Mouse (Mus musculus): ENCODE measurements around the gene Pik3r2.
"Not testable (repeated sequence)": the region's sequence is repeated elsewhere in the genome, so short reads cannot be mapped to it uniquely, and the experiment has no call there.

Gene Pik3r2

DNA sequence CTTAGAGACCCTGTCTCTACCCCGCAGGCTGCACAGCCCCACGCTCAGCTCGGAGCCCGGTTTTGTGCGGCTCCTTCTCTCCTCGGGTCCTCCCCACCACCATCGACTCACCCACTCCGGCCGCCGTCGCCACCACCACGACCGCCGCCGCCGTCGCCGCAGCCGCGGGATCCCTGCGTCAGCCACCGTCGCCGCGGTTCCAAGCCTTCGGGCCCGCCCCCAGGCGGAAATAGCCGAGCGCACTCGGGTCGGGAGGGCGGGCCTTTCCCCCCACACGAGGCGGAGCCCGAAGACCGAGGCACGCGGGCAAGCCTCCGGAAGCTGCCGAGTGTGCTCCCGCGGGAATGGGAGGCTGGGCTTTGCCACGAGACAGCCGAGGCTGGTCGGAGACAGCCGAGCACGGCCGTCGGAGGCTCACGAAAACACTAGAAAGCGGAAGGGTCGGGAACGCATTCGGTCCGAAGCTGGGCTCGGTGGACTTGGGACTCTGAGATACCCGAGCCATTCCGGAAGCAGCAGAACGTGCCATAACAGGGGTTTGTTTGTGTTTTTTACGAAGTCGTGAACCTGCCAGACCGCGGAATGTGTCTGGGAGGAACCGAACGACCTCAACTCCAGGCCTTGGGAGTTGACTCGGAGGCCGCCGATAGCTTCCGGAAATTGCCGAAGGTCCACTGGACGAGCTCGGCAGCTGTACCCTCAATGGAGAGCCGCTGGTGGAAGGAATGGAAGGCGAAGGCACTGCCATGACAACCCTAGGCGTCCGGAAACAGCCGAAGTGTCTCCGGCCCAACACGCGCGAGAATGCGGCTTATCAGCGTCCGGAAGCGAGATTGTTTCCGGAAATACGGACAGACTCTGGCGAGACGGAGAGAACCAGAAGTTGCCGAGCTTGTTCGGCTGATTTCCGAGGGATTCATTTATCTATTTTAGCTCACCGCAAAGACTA lies at the start of gene Pik3r2:
TSS of gene Pik3r2 (minus strand) at position 218 of the 949 bp plus-strand sequence.
- in situ Hi-C loops (cut with MboI, MseI): loop anchor here (10.0 kb wide), 1 partner anchor 58 kb away; the partner anchor contains the start of gene Arrdc2

DNA sequence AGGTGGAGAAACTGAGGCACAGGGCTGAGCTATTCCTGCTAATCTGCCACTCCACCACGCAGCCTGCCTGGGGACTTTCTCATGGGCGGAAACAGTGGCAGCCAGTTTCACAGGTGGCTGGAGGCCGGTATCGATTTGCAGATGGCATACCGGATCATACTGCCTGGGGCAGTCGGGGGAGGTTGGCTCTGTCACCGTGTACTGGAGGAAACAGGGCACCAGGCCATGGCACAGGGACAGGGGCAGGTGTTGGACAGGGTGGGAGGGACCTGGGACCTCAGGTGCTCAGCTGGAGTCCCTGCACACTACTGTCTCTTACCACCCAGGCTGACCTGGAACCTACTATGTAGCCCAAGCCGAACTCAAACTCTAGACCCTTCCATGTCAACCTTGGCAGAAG lies 49.3 kb upstream of the Pik3r2 start:
- in situ Hi-C loops (cut with MboI, MseI): no loop called here

GRCm38 (mm10) chr8:70823802-70824201 lies 47.3 kb upstream of the Pik3r2 start:
- in situ Hi-C loops (cut with MboI, MseI): no loop called here

DNA sequence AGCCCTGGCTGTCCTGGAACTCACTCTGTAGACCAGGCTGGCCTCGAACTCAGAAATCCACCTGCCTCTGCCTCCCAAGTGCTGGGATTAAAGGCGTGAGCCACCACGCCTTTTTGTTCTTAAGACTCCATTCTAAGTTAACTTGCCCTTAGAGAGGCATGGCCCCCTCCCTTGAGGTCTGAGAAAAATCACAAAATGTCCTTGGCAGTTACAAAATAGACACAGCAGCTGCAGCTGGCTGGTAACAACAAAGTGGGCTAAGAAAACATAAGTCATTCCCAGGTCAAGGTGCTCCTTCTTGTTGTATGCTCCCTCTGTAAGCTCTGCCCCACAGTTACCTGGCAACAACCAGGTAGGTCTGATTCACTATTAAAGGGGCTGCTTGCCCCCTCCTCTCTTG lies 46.1 kb upstream of the Pik3r2 start:
- in situ Hi-C loops (cut with MboI, MseI): not testable (repeated sequence)

DNA sequence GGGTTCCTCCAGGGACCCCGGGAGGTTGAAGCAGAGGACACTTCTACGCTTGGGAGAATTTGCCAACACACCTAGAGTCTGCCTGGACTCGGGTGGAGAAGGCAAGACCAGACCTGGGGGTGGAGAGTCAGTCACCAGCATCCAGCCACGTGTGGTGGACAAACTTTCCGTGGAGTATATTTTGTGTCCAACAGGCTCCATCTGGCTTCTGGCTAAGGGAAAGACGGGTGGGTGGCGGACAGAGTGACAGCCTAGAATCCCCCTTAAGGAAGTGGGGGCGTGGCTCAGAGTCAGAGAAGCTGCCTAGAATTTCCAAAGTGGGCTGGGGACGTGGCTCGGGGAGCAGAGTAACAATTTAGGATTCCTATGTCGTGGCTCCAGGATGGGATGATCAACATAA lies 45.5 kb upstream of the Pik3r2 start:
- in situ Hi-C loops (cut with MboI, MseI): no loop called here

DNA sequence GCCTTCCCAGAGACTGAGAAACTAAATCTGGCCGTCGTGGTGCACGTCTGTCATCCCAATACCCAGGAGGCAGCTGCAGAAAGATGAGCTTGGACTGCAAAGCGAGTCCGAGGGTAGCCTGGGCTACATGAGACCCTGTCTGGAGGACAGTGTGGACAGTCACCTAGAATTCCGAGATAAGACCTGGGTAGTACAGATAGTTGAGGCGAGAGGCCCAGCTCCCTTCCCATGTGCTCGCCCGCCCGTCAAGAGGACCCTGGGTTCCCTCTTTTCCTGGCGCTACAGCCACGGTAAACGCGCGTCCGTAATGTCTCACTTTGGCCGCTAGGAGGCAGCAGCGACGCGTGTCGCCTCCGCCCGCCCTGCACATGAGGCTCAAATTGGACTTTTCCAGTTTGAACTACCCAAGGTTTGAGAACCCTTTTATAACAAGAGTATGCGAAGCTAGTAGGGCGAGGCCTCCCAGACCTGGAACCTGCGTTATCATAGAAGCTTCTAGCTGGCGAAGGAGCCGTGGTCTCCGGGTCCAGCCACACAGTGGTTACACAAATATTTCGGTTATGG lies 45.0 kb upstream of the Pik3r2 start:
- in situ Hi-C loops (cut with MboI, MseI): no loop called here

- in situ Hi-C loops (cut with MboI, MseI): no loop called here
These were observed 43.8 kb upstream of the Pik3r2 start for GRCm38 (mm10) chr8:70820101-70820935.

- in situ Hi-C loops (cut with MboI, MseI): no loop called here
These were observed 40.2 kb upstream of the Pik3r2 start for GRCm38 (mm10) chr8:70816679-70817078.

DNA sequence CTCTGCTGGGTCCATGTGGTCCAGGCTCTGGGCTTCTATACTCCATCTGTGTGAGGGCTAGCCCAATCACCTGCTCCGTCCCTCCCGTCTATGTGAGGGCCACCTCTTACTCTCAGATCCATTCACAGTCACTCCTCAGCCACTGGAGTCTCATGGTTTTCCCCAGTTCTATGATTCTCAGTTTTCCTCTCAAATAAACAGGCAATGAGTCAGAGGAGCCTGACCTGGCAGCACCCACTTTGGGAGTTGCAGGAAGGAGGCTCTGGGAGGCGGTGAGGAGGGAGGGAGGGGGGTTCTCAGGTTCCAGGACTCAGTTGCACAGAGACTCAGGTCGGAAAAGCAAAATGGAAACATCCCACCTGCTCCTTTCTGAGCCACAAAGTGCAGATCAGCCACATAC lies 36.4 kb upstream of the Pik3r2 start:
- in situ Hi-C loops (cut with MboI, MseI): loop anchor here (5.0 kb wide), 1 partner anchor 49 kb away; the partner anchor contains the start of gene Kcnn1

DNA sequence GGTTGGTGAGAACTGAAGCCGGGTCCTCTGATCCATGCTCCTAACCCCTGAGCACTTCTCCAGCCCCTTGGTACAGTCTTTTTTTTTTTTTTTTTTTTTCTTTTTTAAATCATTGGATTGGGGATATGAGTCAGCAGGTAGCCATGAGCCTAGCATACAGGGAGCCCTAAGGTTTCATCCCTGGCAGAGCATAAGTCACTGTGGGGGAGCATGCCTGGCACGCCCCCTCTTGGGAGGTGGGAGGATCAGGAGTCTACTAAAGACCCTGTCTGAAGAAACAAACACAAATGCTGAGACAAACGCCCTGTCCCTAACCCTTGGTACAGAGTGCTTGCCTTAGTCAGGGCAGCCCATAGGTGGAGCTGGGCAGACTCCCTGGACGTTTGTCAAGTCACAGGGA lies 35.5 kb upstream of the Pik3r2 start:
- in situ Hi-C loops (cut with MboI, MseI): loop anchor here (5.0 kb wide), 1 partner anchor 50 kb away; the partner anchor contains the start of gene Kcnn1

DNA sequence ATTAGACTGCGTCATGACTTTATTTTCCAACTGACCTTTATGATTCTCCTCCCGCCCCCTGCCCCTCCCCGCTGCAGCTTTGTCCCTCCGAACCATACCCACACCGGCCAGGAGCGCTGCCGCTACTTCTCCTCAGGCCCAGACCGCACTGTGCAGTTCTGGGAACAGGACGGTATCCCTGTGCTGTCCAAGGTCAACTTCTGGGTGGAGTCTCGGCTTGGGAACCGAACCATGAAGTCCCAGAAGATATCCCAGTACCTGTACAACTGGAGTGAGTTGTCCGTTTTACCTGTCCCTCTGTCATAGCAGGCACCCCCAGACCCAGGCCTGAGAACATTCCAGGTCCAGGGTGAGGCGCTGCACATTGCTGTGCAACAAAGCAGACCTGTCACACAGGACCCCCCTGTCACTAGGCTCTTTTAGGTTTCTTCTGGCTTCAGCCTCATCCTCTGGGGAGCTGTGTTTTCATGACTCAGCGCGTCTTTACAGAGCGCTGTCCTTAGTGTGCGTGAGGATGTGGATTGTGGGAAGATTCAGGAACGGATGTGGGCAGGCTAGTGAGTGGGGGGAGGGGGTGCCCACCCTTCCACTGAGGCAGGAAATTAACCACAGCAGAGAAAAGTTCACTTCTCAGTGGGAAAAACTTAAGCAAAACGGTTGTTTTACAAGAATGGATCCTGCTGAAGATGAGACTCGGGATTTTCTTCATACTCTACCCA lies 34.6 kb upstream of the Pik3r2 start:
- in situ Hi-C loops (cut with MboI, MseI): loop anchor here (5.0 kb wide), 1 partner anchor 51 kb away; the partner anchor contains the start of gene Kcnn1

- in situ Hi-C loops (cut with MboI, MseI): no loop called here
These were observed 32.6 kb upstream of the Pik3r2 start for GRCm38 (mm10) chr8:70808955-70809701.

DNA sequence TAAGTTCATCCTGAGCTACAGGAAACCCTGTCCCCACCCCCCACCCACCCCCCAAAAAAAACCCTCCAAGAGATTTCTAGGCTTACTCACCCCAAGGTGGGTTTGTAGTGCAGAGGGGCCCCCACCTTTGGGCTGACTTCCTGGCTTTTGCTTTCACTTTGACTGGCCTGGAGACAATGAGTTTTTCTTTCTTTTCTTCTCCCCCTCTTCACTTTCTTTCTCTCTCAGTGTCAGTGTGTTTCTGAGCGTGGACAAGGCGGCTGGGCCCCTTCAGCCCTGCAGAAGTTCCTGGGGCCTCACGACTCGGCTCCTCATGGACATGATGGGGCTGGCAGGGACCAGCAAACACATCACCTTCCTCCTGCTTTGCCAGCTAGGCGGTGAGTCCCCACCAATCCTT lies 31.7 kb upstream of the Pik3r2 start, which contains the start of gene Il12rb1:
TSS of gene Il12rb1 (plus strand) at position 211 of the 400 bp plus-strand sequence.
- in situ Hi-C loops (cut with MboI, MseI): no loop called here

DNA sequence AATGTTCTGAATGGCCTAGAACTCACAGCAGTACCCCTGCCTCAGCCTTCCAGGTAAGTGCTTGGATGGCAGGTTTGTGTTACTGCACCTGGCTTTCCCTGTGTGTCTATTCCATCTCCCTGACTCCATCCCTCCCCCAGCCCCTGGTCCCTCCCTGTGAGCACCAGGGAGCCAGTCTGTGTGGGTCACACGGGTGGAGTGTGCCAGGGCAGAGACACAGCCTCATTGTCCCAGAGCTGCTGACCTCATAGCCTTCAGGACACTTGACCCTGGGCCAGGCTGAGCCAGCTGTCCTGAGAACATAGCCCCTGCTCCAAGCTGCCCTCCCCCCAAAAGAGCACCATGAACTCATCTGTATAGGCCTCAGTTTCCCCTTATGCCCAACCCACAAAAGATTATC lies 30.8 kb upstream of the Pik3r2 start:
- in situ Hi-C loops (cut with MboI, MseI): no loop called here

DNA sequence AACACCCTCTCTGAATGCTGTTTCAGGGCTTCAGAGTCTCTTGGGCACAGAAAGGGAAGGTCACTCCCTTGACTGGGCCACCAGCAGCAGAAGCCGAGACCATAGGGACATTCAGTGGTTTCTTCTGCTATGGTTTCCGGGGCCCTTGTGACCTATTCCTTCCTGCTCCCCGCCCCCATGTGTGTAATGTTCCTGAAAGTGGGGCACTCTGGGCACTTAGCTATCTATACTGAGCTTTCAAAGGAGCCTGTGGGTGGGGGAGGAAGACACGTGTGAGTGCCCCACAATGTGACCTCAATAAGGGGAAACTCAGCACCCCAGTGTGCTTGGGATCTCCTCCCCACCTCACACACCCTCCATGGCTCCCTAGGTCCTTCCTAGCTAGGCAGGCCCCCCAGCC lies 30.0 kb upstream of the Pik3r2 start:
- in situ Hi-C loops (cut with MboI, MseI): no loop called here

DNA sequence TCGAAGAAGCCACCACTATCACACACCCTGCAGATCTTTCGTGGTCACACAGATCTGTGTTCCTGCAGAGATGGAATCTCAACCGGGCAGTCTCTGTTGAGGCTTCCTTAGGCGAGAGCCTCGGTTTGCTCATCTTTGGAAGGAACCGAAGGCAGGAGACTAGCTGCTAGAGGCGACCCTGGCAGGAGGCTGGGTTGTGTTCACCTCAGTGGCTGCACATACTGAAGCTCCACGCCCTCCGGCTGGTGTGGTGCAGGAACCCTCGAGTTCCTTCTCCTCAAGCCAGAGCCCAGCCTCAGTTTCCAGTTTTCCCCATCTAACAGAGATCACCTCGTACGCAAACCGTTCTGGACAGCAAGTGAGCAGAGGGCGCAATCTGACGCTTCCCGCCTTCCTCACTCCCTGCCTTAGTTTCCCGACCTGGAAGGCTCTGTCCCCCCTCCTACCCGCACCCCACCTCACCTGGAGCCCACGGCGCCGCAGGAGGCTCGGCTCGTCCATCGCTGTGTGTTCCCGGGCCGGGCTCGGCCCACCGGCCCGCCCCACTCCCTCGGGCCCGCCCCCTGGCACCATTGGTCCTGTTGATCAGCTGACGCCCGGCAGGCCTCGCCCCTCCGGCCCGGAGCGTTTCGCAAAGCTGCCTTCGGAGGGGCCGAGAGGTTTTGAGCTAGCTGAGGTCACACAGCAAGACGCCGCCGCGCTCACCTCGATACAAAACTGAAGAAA lies 28.1 kb upstream of the Pik3r2 start, which contains the start of gene Mast3:
TSS of gene Mast3 (minus strand) at position 574 of the 726 bp plus-strand sequence.
- in situ Hi-C loops (cut with MboI, MseI): no loop called here

DNA sequence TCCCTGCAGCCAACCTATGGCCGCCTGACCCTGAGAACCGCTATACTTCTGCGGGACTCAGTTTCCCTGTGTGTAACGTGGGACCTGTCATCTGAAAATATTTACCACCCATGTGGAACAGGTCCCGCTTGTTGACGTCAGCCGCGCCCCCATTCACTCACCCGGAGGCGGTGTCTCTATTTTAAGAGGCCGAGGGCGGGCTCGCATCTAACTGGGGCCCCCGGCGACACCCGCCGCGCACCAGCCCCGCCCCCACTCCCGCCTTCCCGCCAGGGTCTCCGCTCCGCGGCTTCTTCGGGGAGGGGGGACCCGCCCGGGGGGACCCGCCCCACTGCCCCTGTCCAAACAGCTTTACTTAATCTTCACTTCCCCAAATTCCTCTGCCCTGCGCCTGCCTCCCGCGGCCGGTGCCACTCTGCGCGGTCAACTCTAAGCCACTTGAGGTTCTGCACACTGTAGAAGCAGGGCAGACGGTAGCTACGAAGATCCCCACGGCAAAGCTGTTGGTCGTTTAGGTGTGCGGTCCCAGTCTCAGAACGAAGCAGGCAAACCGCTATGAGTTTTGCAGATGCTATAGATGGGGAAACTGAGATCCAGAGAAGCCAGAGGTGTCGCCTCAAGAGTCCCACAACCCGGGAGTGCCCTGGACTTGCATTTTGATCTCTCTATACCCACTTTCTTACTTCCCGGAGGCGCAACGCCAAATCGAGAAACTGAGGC lies 27.4 kb upstream of the Pik3r2 start:
- in situ Hi-C loops (cut with MboI, MseI): no loop called here

DNA sequence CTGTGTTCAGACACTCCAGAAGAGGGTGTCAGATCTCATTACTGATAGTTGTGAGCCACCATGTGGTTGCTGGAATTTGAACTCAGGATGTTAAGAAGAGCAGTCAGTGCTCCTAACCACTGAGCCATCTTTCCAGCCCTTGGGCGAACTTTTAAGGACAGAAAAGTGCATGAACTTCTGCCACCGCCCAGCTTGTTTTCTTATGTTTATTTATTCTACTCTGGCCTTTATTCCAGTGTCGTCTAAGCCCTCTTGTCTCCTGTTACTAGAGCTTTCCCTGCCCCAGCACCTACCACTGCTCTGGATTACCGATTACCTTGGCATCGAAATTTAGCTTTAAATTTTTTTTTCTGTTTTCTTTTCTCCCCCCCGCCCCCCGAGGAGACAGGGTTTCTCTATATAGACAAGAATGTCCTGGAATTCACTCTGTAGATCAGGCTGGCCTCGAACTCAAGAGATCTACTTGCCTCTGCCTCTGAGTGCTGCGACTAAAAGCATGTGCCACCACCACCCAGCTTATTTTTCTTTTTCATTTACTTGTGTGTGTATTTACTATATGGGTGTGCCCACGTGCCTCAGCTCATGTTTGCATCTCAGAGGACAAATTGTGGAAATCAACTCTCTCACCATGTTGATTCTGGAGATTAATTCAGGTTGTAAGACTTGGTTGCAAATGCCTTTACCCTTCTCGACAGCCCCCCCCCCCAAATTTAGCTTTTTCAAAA lies 26.4 kb upstream of the Pik3r2 start:
- in situ Hi-C loops (cut with MboI, MseI): no loop called here

Measured in T-helper 2 cell (primary cell).